Mouse (Mus musculus): ENCODE data around the gene Sstr1.

GRCm38 (mm10) chr12:58216218-58216617 lies 4.6 kb downstream of the Sstr1 start:
- no peak for TF ChIP-seq CTCF (conservative IDR thresholded peaks at IDR 0.05 in 1 of 2, IDR thresholded peaks at IDR 0.05 in 1 of 2; ENCODE audit: low read depth in 2 of 2, low read length in 2 of 2)
- TF ChIP-seq ZKSCAN1 (IDR thresholded peaks at IDR 0.05; ENCODE audit: borderline replicate concordance, low read depth, low read length) = no peak
- no peak for TF ChIP-seq MAX (IDR thresholded peaks at IDR 0.05; ENCODE audit: low read length)
- TF ChIP-seq TBP (conservative IDR thresholded peaks at IDR 0.05; ENCODE audit: low read depth, low read length) = no peak
- TF ChIP-seq TCF12 (IDR thresholded peaks at IDR 0.05; ENCODE audit: low read depth, low read length) = no peak
- no peak for TF ChIP-seq ELF1 (IDR thresholded peaks at IDR 0.05; ENCODE audit: low read depth, low read length)
- TF ChIP-seq BHLHE40 (IDR thresholded peaks at IDR 0.05; ENCODE audit: low read depth, low read length) = no peak

Data from CH12.LX (cell line).